Comparison of ENCODE assay signal across 19 mouse cellular contexts in the genomic region with DNA sequence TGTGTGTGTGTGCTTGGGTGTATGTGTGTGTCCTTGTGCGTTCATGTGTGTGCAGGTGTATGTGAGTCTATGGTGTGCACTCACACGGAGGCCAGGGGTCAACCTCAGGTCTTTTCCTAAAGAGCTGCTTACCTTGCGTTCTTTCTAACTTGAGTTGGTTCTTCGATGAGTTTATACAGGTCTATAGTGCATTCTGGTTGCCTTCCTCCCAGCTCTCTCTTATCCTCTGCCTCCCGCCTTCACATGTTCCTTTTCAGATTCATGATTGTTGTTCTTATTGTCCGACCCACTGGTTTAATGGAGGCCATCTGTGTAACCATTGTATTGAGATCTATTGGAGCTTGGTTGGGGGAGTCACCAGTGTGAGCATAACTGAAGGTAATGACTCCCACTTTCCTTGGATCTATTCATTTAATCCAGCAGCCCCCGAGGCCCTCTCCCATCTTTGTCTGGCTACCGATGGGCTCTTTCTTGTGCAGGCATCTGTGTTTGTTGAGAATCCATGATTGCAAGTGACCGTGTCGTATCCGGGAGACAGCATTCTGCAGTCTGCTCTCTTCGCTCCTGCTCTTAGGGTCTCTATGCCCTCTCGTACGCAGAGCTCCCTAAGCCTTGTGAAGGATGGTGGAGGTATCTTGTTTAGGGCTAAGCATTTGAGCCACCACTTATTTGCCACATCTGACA. TPM values are rescaled to one million over a fixed set of nuclear protein-coding genes. Genes with fewer than 3 reads are reported as not detected.
DNase-seq lines count a peak whose midpoint lies in the region; ATAC-seq lines count a peak whose summit lies in the region.
"Had no signal": no experiment of that assay in that cellular context is flagged by ENCODE, and none has a peak within 500 bp of the region (broad histone marks: within the 10 kb centered on the region; RNA-seq: fewer than 3 reads in every experiment).

No protein-coding gene starts in this region.

- 0 out of 2 replicates have a peak, but pooled peaks have one; percentile 10 for ATAC-seq in heart, embryonic 12.5 days (ENCODE audit: insufficient number of reproducible peaks, low FRiP score)
- ATAC-seq in midbrain, embryonic 16.5 days, result no peak
- no peak; the same call in 1 of the 2 replicates for ATAC-seq in neural tube, embryonic 11.5 days (ENCODE audit: insufficient read depth, low FRiP score, low TSS enrichment)
- no peak for ATAC-seq in megakaryocyte-erythroid progenitor cell, adult 5-6 weeks (replicated peaks; ENCODE audit: low FRiP score, low TSS enrichment, poor library complexity, severe bottlenecking)
- ATAC-seq: forebrain, postnatal 0 days had no signal

- H3K36me3 ChIP-seq in heart, embryonic 12.5 days, result no peaks in the 10 kb centered on the region
- no peaks in the 10 kb centered on the region for H3K36me3 ChIP-seq in midbrain, embryonic 10.5 days
- H3K36me3 ChIP-seq in midbrain, embryonic 16.5 days (ENCODE audit: control insufficient read depth, insufficient read depth, low read length), result no peaks in the 10 kb centered on the region
- H3K36me3 ChIP-seq in neural tube, embryonic 11.5 days (ENCODE audit: control insufficient read depth, insufficient read depth, low read length), result no peaks in the 10 kb centered on the region
- H3K36me3 ChIP-seq: embryonic facial prominence, embryonic 12.5 days; liver, embryonic 13.5 days; neural tube, embryonic 13.5 days had no signal

- no peak overlapping the region for H3K4me2 ChIP-seq in heart, embryonic 12.5 days
- H3K4me2 ChIP-seq in midbrain, embryonic 16.5 days (ENCODE audit: low read length), result no peak overlapping the region
- H3K4me2 ChIP-seq in neural tube, embryonic 11.5 days (ENCODE audit: low read depth), result no peak overlapping the region
- H3K4me2 ChIP-seq: embryonic facial prominence, embryonic 12.5 days; liver, embryonic 13.5 days; neural tube, embryonic 13.5 days had no signal

- no peak overlapping the region for H3K27ac ChIP-seq in heart, embryonic 12.5 days (ENCODE audit: poor library complexity, severe bottlenecking)
- H3K27ac ChIP-seq in midbrain, embryonic 10.5 days (replicated peaks), result no peak overlapping the region
- no peak overlapping the region for H3K27ac ChIP-seq in midbrain, embryonic 16.5 days (ENCODE audit: low read length)
- no peak overlapping the region for H3K27ac ChIP-seq in neural tube, embryonic 11.5 days (ENCODE audit: low read depth, low read length)
- H3K27ac ChIP-seq: embryonic facial prominence, embryonic 12.5 days; liver, embryonic 13.5 days; neural tube, embryonic 13.5 days had no signal

- H3K9me3 ChIP-seq in heart, embryonic 12.5 days (replicated peaks), result peaks cover 79% of the 10 kb centered on the region
- H3K9me3 ChIP-seq in midbrain, embryonic 10.5 days (replicated peaks), result peaks cover 97% of the 10 kb centered on the region
- H3K9me3 ChIP-seq in midbrain, embryonic 16.5 days (replicated peaks; ENCODE audit: control insufficient read depth, low read length, poor library complexity, severe bottlenecking), result peaks cover 93% of the 10 kb centered on the region
- H3K9me3 ChIP-seq in neural tube, embryonic 11.5 days (ENCODE audit: control insufficient read depth, low read length), result peaks cover 91% of the 10 kb centered on the region

- H3K4me3 ChIP-seq in heart, embryonic 12.5 days, result no peak overlapping the region
- H3K4me3 ChIP-seq in midbrain, embryonic 10.5 days, result no peak overlapping the region
- H3K4me3 ChIP-seq in midbrain, embryonic 16.5 days (ENCODE audit: low read depth, low read length), result no peak overlapping the region
- H3K4me3 ChIP-seq in neural tube, embryonic 11.5 days (ENCODE audit: low read depth, low read length), result no peak overlapping the region
- H3K4me3 ChIP-seq: embryonic facial prominence, embryonic 12.5 days; liver, embryonic 13.5 days; neural tube, embryonic 13.5 days had no signal

- WGBS in heart, embryonic 12.5 days, result 60% methylated on average over 14 of the region's 14 CpGs
- WGBS in midbrain, embryonic 10.5 days, result 65% methylated on average over 14 of the region's 14 CpGs
- 66% methylated on average over 14 of the region's 14 CpGs for WGBS in midbrain, embryonic 16.5 days
- WGBS in neural tube, embryonic 11.5 days, result 63% methylated on average over 14 of the region's 14 CpGs

- DNase-seq in heart, postnatal 25 days (ENCODE audit: low spot score), result no peak
- peak; percentile 28 for DNase-seq in midbrain, embryonic 10.5 days (ENCODE audit: low spot score)
- peak; percentile 2 for DNase-seq in NIH3T3 (ENCODE audit: low read depth)
- DNase-seq in neural tube, embryonic 11.5 days (ENCODE audit: low spot score), result peak; percentile 29
- DNase-seq in kidney, postnatal 36 days, result no peak
- DNase-seq: cerebellum, adult 18-20 months; forebrain, postnatal 0 days; gastrocnemius, postnatal 36 days; heart, postnatal 14 days; layer of hippocampus, postnatal 36 days; liver, embryonic 13.5 days; thymus, postnatal 25 days had no signal

- intact Hi-C loops in heart, postnatal 25 days (cut with DNase I), result no loop called here

- no peak overlapping the region for H3K9ac ChIP-seq in heart, embryonic 12.5 days
- H3K9ac ChIP-seq in midbrain, embryonic 16.5 days (ENCODE audit: low read depth, low read length), result no peak overlapping the region
- H3K9ac ChIP-seq in neural tube, embryonic 11.5 days (ENCODE audit: low read length), result no peak overlapping the region
- H3K9ac ChIP-seq: embryonic facial prominence, embryonic 12.5 days; forebrain, postnatal 0 days; liver, embryonic 13.5 days; neural tube, embryonic 13.5 days had no signal

- no peaks in the 10 kb centered on the region for H3K27me3 ChIP-seq in heart, embryonic 12.5 days (replicated peaks)
- H3K27me3 ChIP-seq in midbrain, embryonic 10.5 days (ENCODE audit: low read depth, poor library complexity, severe bottlenecking), result no peaks in the 10 kb centered on the region
- no peaks in the 10 kb centered on the region for H3K27me3 ChIP-seq in midbrain, embryonic 16.5 days (ENCODE audit: control insufficient read depth, insufficient read depth, low read depth, low read length)
- no peaks in the 10 kb centered on the region for H3K27me3 ChIP-seq in neural tube, embryonic 11.5 days (ENCODE audit: control insufficient read depth, insufficient read depth, low read length)
- H3K27me3 ChIP-seq: embryonic facial prominence, embryonic 12.5 days; liver, embryonic 13.5 days; neural tube, embryonic 13.5 days had no signal

- H3K4me1 ChIP-seq in heart, embryonic 12.5 days (replicated peaks), result no peaks in the 10 kb centered on the region
- H3K4me1 ChIP-seq in midbrain, embryonic 10.5 days, result no peaks in the 10 kb centered on the region
- no peaks in the 10 kb centered on the region for H3K4me1 ChIP-seq in midbrain, embryonic 16.5 days (ENCODE audit: control insufficient read depth, insufficient read depth, low read length)
- H3K4me1 ChIP-seq in neural tube, embryonic 11.5 days (ENCODE audit: control insufficient read depth, insufficient read depth, low read length), result no peaks in the 10 kb centered on the region
- H3K4me1 ChIP-seq: embryonic facial prominence, embryonic 12.5 days; liver, embryonic 13.5 days; neural tube, embryonic 13.5 days had no signal

RNA-seq across cellular contexts. Expression of a gene that starts 24.7 kb away (rescaled TPM):
- 0.05 TPM in 1 of 2 replicates, not detected in the other for polyA plus RNA-seq in heart, embryonic 12.5 days (2016; fragmentation: Nextera tagmentation; extraction: Ambion mirVana)
- total RNA-seq in heart, postnatal 25 days (2021), result not detected
- polyA plus RNA-seq in midbrain, embryonic 10.5 days (2016; fragmentation: Nextera tagmentation; extraction: Ambion mirVana), result not detected in 2 replicates
- polyA plus RNA-seq in midbrain, embryonic 16.5 days (2015; fragmentation: Nextera tagmentation; extraction: Ambion mirVana), result 0.11 and 0.17 TPM in 2 replicates
- polyA plus RNA-seq in neural tube, embryonic 11.5 days (2014; fragmentation: Nextera tagmentation; extraction: Ambion mirVana), result not detected in 2 replicates
- not detected in 2 replicates for total RNA-seq in megakaryocyte-erythroid progenitor cell, adult 5-6 weeks (2014; fragmentation: Nextera tagmentation)
- total RNA-seq in megakaryocyte-erythroid progenitor cell, adult 5-6 weeks (2017), result not detected in 2 replicates
- total RNA-seq: gastrocnemius, postnatal 36 days; heart, postnatal 14 days; megakaryocyte, adult 5-6 weeks had no signal
- polyA plus RNA-seq: embryonic facial prominence, embryonic 12.5 days; kidney, embryonic 16.5 days; liver, embryonic 13.5 days had no signal

RNA-seq across cellular contexts. Expression of a gene that starts 24.8 kb away (rescaled TPM):
- 141 TPM in 2 replicates for polyA plus RNA-seq in heart, embryonic 12.5 days (2016; fragmentation: Nextera tagmentation; extraction: Ambion mirVana)
- total RNA-seq in heart, postnatal 25 days (2021), result 10 to 100 TPM; 14.5 to 14.6 TPM
- polyA plus RNA-seq in midbrain, embryonic 10.5 days (2016; fragmentation: Nextera tagmentation; extraction: Ambion mirVana), result 213 and 222 TPM in 2 replicates
- polyA plus RNA-seq in midbrain, embryonic 16.5 days (2015; fragmentation: Nextera tagmentation; extraction: Ambion mirVana), result 77.3 and 87.0 TPM in 2 replicates
- 136 and 141 TPM in 2 replicates for polyA plus RNA-seq in neural tube, embryonic 11.5 days (2014; fragmentation: Nextera tagmentation; extraction: Ambion mirVana)
- total RNA-seq in megakaryocyte-erythroid progenitor cell, adult 5-6 weeks (2014; fragmentation: Nextera tagmentation), result 203 and 209 TPM in 2 replicates
- 173 and 190 TPM in 2 replicates for total RNA-seq in megakaryocyte-erythroid progenitor cell, adult 5-6 weeks (2017)

Comparison
In these comparisons a context has a peak if more than half of its experiments do, and no peak if none do; other contexts are left out.
1. DNase-seq: peak in midbrain, embryonic 10.5 days (single experiment), NIH3T3 (single experiment) and neural tube, embryonic 11.5 days (single experiment); none in heart, postnatal 25 days (single experiment) and kidney, postnatal 36 days (0 of 2).